Mouse (Mus musculus): ENCODE results near the gene Exd2.

DNA sequence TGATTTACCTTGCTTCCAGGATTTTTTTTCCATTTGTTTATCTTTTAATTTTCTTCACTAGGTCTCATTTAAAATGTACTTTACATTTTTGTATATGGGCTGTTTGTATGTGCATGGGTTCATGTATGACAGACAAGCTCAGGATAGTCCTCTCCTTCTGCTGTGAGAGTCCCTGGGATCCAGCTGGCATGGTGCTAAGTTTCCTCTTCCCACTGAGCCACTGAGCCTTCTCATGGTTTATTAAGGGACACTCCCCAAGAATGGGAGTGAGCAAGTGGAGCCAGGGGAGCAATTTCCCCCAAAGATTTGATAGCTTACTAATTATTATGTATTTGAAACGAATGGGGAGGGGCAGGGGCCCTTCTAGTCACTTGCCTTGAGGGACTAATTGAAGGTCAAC lies 37.6 kb downstream of the Exd2 start:
- TF ChIP-seq CTCF (conservative IDR thresholded peaks at IDR 0.05; ENCODE audit: low read length) (no peak), POU5F1 (IDR thresholded peaks at IDR 0.05; ENCODE audit: borderline replicate concordance, low read length) (no peak)

Measured in E14TG2a.4 (cell line).